Mouse (Mus musculus) layer of hippocampus, adult 9-11 months (tissue): Measurements from ENCODE around the gene Men1.
A peak's percentile ranks its signal among the peaks of the same experiment; 100 is the strongest.

ENCODE experiments used
- DNase-seq: peaks from one replicate; pipeline ENCODE4 v3.0.0; 2022

The Men1 gene

DNA sequence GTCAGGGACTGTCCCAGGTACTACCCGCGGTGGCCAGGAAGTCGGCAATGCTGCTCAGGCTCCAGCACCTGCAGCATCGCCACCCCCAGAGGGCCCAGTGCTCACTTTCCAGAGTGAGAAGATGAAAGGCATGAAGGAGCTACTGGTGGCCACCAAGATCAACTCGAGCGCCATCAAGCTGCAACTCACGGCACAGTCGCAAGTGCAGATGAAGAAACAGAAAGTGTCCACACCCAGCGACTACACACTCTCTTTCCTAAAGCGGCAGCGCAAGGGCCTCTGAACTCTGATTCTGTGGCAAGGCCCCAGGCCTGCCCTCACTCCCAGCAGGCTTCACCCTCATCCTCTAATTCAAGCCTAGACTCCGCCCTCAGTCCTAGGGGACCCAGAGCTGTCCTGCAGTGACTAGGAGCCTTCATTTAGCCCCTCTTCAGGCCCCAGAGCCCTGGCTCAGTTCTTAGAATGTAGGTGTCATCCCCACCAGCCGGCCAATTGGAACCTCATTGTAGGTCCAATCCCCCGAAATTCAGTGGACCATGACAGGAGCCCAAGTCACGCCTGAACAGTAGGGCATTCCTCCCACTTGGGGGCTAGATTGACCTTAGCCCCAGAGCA is 5.2 kb downstream of the Men1 start:
- no peak for DNase-seq

DNA sequence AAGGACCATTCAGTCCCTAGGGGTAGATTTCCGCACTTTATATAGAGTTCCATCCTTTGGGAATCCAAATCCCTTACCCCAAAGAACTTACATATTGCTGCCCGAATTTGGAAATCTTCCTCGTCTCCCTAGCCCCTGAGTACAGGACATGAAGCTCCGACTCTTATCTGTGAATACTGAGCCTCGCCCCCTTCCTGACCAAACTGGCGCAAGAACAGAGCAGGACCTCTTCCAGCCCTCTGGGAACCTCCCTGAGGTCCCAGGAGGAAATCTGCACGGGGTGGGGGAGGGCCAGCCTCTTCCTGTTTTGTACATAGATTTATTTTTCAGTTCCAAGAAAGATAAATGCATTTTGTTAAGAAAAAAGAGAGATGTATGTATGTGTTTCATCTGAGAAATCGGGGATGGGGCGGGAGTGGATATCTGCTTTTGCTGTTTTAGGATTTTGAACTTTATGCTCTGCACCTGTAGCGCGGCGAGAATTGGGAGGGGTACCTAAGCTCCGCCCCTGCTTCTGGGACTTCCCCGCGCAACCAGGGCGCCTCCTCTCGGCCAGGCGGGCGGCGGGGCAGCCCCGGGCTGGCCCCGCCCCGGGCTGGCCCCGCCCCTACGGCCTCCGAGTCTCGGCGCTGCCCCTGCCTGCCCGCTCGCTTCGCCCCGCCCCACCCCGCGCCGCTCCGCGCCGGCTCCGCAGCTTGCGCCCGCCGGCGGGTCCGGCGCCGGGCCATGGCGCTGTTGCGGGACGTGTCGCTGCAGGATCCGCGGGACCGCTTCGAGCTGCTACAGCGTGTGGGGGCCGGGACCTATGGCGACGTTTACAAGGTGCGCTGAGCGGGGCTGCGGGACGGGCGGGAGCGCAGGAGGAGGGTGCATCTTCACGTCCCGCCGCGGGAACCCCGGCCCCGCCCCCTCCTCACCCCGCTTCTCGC is 6.0 kb downstream of the Men1 start, which contains the start of gene Map4k2:
Gene Map4k2 (plus strand): TSS at position 612 of the 929 bp plus-strand sequence.
- DNase-seq, result peak; percentile 82

DNA sequence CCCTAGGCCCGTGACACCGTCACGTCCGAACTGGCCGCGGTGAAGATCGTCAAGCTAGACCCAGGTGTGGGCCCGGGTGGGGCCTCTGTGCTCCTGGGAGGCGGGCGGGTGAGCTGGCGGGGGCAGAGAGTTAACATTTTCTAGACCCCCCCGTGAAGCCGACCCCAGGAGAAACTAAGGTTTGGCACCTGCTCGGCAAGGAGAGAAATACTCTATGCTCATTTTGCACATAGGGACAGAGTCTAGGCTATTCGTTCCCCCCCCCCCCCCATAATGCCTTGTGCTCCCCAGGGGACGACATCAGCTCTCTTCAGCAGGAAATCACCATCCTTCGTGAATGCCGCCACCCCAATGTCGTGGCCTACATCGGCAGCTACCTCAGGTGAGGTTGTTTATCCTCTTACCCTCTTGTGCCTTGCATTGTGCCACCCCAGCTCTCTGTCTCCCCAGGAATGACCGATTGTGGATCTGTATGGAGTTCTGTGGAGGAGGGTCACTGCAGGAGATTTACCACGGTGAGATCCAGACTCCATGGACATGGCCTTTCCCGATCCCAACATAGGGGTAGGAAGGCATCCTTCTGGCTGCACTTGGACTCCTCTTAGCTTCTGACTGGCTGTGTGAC is 6.8 kb downstream of the Men1 start:
- no peak for DNase-seq

- DNase-seq, result no peak
These were observed 7.6 kb downstream of the Men1 start for GRCm38 (mm10) chr19:6342276-6342933.

DNA sequence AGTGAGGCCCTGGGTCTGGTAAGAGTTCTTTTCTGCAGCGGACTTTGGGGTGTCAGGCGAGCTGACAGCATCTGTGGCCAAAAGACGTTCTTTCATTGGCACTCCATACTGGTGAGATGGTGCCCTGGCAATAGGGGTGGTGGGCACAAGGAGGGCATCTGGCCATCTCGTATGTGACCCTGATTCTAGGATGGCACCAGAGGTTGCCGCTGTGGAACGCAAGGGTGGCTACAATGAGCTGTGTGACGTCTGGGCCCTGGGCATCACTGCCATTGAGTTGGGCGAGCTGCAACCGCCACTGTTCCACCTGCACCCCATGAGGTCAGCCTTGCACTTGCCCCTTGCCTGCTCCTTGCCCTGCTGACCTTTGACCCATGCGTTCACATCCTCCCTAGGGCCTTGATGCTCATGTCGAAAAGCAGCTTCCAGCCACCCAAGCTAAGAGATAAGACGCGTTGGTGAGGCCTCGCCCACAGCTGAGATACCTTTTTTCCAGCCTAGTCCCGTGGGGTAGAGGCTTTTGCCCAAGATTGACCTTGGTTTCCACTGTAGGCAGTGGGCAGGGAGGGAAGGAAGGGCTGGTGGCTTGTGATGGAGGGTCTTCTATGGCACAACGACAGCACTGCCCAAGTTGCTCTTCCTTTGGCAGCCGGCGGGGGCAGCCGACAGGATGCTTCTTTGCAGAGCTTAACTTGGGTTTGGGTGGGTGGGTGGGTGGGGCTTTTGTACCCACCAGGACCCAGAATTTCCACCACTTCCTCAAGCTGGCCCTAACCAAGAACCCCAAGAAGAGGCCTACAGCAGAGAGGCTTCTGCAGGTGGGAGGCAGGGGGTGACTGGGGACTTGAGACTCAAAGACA is 8.5 kb downstream of the Men1 start:
- DNase-seq, result no peak

DNA sequence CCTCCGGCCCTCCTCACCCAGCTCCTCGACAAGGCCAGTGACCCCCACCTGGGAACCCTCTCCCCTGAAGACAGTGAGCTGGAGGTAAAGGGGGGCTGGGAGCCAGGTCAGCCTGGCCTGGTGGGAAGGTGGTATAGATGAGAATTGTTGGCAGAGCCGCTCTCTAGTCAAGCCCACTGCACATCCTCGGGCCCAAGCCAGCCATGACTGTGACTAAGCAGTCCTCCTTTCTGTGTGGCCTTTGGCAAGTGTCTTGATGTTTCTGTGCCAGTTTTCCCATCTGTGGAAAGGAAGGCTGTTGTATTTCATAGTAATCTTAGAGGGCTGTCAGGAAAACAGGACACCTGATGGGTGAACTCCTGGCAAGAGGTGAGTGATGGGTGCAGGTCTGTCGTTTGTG is 9.2 kb downstream of the Men1 start:
- DNase-seq, result no peak

GRCm38 (mm10) chr19:6346023-6346422 is 11.2 kb downstream of the Men1 start:
- DNase-seq, result no peak

- DNase-seq, result no peak
These were observed 11.9 kb downstream of the Men1 start for GRCm38 (mm10) chr19:6346661-6347060.

GRCm38 (mm10) chr19:6347615-6348014 is 12.8 kb downstream of the Men1 start:
- DNase-seq, result no peak

- DNase-seq, result no peak
These were observed 13.9 kb downstream of the Men1 start for GRCm38 (mm10) chr19:6348717-6349116.

- no peak for DNase-seq
These were observed 14.6 kb downstream of the Men1 start for GRCm38 (mm10) chr19:6349215-6349983.

DNA sequence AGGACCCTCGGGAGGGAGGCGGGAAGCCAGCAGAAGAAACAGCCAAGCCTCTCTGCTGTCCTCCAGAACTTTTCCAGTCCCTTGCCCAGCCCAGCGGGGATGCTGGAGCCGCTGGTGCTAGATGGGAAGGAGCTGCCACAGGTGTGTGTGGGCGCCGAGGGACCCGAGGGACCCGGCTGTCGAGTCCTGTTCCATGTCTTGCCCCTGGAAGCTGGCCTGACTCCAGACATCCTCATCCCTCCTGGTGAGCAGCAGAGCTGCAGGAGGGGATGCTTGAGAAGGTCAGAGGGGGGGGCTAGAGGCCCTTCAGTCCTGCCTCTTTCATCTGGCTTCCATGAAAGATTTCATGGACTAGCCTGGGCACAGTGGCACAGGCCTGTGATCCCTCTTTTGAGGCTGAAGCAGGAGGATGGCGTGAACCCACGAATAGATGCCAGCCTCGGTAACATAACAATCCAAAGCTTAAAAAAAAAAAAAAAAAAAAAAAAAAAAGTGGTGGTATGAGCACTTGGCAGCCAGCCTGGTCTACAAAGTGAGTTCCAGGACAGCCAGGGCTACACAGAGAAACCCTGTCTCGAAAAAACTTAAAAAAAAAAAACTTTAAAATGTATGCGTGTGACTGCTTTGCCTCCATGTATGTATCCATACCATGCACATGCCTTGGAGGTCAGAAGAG is 16.8 kb downstream of the Men1 start:
- DNase-seq, result no peak

GRCm38 (mm10) chr19:6352107-6352505 is 17.3 kb downstream of the Men1 start:
- DNase-seq, result no peak

DNA sequence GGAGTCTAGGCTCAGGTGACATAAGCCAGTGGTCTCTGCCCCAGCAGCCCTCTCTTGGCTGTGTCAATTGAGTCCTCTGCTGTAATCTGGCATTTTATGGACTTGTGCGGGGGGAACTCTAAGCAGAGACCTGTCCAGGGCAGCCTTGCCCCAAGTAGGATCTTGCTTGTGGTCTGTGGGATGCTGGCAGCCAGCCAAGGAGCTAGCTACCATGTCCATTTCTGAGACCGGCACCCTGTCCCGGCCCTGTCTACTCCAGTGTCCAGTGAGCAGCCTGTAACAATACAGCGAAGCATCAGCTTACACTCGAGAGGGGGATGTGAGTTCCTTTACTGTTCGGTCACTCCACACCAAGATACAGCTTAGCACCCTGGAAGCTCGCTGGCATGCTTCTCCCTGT is 19.3 kb downstream of the Men1 start:
- no peak for DNase-seq

GRCm38 (mm10) chr19:6361291-6361690 is 26.5 kb downstream of the Men1 start:
- DNase-seq, result no peak

GRCm38 (mm10) chr19:6363091-6363410 is 28.3 kb downstream of the Men1 start:
- DNase-seq, result no peak

DNA sequence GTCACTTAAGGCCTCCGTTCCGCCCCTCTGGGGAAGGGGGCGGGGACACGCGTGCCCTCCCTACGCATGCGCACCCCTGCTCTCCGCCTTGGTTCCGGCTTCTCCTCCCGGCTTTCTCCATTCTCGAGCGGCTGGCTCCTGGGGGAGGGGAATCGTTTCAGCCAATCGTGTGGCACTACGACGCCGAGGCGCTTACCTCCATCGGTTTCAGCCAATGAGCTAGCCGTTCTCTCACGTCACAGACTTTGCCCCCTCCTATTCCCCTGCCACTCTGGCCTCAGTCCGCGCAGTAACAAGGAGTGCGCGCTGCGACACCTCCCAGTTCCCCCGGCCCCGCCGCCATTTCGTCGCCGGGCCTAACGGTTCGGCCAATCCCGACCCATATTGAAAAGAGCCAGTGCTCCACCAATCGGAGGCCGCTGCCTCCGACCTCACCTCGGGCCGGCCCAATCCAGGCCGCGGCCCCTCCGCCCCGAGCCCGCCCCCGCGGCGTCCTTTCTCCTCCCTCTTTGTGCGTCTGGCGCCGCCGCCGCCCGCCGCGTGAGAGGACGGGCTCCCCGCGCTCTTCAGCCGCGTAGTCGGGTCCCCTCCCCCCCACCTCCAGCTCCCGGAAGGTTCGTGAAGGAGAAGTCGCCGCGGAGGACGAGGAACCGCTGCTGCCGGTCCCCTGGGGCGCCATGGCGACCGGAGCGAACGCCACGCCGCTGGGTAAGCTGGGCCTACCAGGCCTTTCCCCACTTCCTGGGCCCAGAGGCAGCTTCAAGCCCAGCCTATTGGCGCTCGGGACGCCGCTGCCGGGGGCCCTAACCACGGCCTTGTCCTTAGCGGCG is 28.8 kb downstream of the Men1 start, which contains the start of gene Sf1:
Gene Sf1 (plus strand): TSS at position 280 of the 830 bp plus-strand sequence.
- DNase-seq, result peak; percentile 100

DNA sequence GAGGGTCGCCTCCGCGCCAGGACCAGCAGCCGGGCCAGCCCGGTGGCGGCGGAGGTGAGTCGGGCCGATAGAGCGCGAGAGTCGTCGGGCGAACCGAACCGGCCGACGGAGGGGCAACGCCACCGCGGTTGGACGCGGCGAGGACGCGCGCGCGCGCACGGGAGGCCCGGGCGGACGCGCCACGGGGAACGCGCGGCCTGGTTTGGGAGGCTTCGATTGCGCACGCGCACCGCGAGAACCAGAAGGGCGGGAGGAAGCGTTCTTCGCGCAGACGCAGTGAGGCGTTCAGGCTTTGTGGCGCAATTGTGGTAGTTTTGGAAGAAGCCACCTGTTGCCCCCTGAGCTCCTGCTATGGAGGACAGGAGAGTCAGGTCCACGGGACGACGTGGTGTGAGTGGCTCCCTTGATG is 29.5 kb downstream of the Men1 start:
- DNase-seq, result peak; percentile 92

DNA sequence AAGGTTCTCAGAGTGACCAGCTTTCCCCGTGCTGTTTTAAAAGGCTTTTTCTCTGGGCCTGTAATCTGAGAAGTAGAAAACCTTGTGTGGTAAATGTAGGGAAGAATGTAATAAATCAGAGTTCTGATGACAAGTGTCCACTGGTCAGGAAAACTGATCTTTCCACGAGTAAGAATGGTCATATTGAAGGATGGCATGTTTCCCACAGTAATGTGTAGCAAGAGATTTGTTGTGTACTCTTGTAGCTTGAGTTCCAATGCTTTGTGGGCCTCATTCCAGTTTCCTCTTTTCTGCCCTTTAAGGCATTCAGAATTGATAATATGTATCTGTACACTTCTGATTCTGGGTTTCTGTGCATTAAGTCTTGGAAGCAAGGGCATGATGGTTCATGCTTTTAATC is 30.1 kb downstream of the Men1 start:
- DNase-seq, result no peak

GRCm38 (mm10) chr19:6370175-6370574 is 35.4 kb downstream of the Men1 start:
- no peak for DNase-seq
